Mouse (Mus musculus): ENCODE data around the gene Cyp8b1.
A peak's percentile ranks its signal among the peaks of the same experiment; 100 is the strongest.

Cyp8b1 gene

DNA sequence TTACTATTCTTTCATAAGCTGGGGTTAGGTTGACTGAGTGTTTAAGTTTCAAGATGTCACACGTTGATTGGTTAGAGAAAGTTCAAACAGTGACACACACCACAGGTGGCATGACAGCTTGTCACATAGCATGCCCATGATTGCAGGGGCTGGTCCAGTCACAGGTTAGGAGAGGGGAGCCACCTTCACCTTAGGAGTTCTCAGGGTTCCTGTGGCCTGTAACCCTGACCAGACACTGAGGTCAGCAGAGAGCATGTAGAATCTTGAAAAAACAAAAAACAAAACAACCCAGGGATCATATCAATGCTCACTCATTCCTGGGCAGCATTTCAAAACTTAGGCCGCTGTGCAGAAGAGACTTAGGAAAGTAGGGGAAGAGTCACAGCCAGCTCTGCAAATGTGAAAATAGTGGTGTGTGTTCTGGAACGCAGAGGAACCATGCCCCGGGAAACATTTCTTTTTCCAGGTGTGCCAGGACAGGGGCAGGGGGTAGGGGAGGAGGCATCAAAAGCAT, 26.1 kb downstream of the Cyp8b1 start:
- DNase-seq: no peak

DNA sequence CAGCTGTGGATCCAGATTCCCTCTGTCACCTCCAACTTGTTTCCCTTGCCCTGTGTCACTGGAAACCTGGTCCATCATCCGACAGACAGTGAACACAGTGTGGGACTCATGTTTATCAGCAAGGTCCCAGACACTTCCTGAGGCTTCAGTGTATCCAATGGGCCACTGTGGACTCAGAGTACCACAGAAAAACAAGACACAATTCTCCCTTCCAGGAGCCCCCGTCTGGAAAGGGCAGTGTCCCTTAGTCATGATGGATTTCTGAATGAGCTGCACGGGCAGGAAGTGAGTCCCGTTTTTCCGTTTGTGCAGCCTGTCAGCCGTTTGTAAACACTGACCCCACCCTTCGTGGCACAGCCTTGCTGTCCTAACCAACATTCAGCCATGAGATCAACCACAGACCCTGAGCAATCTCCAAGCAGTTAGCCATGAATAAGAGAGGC, 34.1 kb downstream of the Cyp8b1 start:
- peak; percentile 27 for DNase-seq

DNA sequence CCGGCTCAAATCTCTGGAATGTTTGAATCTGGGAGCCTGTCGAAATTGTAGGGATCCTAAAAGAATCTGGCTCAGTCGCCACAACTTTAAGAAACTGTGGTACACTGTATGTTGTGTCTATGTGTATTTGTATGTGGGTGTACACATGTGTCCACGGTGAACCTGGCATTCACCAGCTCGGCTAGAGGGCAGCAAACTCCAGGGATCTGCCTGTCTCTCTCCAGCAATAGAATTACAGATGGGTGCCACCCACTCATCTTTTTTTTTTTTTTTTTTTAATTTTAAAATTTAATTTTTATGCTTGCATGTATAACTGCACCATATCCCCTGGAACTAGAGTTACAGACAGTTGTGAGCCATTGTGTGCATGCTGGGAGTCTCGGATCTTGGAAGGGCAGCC, 34.8 kb downstream of the Cyp8b1 start:
- peak; percentile 25 for DNase-seq

DNA sequence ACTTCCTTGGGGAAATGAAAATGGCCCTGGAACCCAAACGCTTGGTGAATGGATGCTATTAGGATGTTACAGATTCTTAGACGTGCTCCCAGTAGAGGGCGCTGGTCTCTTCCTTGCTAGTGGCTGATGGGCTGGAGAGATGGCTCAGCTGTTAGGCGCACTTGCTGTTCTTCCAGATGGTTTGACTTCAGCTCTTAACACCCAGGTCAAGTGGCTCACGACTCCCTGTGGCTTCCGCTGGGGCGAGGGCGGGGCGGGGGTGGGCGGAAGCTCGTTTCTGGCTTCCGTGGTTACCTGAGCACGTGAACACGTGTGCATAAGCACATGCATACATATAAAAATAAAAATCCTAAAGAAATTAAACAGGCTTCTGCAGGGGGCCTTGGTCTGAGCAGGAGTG, 35.3 kb downstream of the Cyp8b1 start:
- peak; percentile 91 for DNase-seq

DNA sequence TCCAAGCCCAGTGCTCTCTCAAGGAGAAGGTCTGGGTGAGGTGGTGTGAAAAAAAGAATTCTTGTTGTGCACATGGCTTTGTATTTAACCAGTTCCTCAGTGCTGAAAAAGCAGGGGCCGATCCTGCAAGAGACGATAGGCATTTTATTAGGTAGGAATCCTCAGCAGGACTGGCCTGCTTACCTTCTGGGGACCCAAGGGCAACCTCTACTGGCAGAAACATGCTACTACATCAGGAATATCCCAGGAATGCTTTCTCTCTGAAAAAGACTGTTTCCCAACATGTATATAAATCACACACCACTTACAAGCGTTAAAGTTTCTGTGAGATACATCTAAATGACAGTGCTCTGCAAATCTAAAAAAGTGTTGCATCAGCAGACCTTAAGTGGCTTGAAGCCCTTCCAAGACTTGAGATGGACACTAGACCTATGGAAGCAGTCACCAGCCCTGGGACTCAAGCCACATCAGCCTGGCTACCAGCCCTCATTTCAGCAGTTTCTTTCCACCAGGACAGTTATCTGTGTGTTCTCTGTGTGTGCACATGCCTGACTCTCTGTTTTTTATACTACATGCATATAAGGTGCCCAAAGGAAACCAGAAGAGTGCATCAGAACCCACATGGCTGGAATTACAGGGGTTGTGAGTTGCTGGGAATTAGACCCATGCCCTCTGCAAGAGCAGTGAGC, 38.9 kb downstream of the Cyp8b1 start:
- peak; percentile 73 for DNase-seq

DNA sequence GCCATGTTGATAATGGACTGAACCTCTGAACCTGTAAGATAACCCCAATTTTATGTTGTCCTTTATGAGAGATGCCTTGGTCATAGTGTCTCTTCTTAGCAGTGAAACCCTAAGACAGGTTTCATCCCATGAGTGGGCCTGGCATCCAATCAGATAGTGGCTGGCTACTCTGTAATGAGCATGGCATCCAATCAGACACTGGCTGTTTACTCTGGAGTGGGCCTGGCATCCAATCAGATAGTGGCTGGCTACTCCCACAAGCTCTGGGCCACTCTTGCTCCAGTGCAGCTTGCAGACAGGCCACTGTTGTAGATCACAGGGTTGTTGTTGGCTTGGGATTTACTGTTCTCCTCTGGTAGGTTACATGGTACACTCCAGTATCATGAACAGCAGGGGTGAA, 42.5 kb downstream of the Cyp8b1 start:
- no peak for DNase-seq

DNA sequence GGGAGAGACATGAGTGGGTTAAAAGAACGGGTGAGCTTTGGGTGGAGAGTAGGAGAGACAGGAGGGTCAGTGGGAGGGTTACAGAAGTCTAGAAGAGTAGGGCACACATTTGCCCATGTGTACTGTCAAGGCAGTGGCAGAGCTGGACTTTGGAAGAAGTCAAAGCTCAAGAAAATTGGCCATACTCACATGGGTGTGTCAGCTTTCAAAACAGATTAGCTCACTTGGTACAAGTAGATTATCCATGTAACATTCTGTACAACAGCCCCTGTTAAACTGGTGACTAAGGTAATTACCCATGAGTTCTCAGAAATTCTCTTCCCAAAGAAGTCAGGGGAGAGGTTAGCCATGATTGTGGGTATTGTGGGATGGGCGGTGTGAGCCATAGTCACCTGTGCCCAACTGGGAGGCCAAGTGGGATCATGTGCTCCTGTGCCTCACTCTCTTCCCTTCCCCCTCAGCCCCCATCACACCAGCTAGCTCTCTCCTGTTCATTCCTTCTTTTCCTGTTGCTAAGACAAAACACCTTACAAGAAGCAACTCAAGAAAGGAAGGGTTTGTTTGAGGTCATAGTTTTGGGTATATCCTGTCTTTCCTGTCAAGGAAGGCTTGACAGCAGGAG, 43.9 kb downstream of the Cyp8b1 start:
- DNase-seq: no peak

DNA sequence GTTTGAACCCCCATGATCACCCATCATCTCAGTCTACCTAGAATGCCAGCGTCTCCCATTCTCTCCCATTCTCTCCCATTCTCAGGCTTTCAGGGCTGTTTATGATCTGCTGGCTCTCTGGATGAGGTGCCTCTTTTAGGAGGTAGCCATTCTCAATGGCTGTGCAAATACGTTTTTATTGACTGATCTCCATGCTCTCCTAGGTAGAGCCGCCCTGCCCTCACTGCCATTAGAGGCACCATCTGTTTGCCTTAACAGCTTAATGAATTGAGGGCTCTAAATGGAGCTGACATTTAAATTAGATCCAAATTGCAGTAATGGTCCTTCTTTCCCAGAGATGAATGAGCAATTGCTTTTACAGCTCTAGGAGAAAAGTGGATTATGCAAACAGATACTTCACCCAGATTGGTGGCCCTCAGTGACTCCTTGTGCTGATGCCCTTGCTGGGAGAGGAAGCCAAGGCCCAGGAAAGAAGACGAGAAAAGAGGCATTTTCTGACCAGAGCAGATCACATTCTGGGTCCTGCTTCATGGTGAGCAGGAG, 46.1 kb downstream of the Cyp8b1 start:
- DNase-seq: no peak

DNA sequence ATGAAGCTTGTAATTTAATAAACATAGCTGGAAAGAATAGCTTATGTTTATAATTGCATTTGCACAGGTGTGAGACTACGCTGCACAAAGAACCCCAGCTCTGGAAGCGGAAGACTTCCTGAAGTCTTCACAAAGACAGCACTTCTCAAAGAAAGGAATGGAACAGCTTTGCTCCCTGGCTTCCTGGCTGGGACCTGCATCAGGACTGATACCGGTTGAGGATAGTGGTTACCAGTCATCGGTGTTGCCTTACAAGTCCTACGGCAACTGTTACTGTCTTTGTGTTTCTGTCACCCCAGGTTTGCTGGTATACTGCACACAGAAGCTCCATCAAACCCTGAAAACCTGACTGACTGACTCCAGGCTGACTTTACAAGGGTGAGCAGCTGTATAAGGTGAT, 46.7 kb downstream of the Cyp8b1 start:
- DNase-seq: no peak

DNA sequence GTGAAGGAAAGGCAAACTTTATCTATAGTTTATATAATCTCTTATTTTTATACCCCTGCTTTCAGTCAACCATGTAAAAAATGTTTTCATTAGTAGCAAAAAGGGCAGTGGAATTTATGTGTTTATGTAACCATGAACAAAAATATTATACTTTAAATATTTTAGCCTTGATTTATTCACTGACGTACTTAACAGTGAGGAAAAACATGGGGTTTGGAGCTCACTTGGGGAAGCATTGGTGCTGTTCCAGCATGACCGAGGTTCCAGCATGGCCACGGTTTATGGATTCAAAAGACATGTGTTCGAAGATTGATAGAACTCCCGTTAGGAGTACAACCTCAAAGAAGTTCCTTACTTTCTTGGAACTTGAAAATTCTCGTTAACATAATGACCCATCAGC, 47.9 kb downstream of the Cyp8b1 start:
- peak; percentile 59 for DNase-seq

DNA sequence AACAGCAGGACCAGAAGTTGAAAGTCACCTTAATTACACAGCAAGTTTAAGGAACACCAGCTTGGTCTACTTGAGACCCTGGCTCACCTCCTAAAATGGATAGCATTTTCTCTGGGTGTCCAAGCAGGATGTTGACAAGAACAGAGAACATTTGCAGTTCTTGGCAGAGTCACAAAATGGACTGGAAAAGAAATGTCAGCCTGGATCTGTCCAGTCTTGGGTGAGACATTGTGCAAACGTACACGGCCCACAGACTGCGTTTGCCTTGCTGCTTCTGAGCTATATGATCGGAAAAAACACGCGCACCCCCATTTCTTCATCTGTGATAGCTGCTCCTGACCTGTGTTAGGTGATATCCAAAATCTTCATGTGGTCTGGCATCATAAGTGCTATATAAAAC, 48.5 kb downstream of the Cyp8b1 start:
- DNase-seq: peak; percentile 52

DNA sequence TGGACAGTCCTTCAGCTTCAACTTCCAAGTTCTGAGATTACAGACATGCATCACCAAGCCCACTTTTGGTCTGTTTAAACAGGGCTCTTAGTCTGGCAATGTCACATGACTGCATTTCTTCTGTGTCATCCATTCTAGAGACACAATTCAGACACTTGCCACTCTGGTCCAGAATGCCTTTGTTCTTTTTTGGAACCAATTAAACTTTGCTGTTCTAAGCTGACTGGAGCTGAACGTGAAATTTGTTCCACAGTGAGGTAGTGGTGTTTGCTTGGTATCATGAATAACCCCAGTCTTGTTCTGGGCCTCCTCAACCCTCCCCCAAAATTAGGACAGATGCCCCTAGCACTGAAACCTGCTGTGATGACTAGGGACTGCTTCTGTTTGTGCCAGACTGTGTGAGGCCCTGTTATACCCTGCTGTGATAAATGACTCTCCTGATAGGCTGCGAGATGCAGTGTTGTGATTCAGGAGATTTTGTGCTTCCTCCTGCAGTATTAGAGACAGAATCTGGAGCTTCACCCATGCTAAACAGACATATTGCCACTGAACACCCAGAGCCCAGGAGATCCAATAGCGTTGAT, 50.6 kb downstream of the Cyp8b1 start:
- DNase-seq: no peak

DNA sequence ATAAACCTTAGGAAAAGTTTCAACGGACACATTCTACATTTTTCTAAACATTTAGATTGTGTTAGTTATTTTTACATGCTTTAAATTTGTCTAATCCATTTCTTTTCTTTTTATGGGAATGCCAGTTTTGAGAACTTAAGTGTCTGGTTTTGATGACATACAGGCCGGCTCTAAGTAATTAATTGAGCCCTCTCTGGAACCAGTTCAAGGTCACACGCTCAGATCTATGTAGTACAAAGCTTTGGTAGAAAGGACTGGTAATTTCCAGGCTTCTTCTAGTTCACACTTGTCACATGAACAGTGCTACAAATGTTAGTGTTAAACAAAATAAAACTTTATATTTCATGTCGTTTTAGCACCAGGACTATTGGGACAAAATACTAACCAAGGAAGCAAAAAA, 51.3 kb downstream of the Cyp8b1 start:
- DNase-seq: peak; percentile 6
